Mouse (Mus musculus) heart, embryonic 13.5 days (tissue): ENCODE results near the gene Kif22. TPM values are rescaled to one million over a fixed set of nuclear protein-coding genes. Genes with fewer than 3 reads are reported as not detected.

Source experiments
- ATAC-seq: fragments of 200-750 bp; cut with Nextera tagmentation; 2 replicates; pipeline ENCODE4 v1.8.0; 2017; ENCODE audit warnings: moderate TSS enrichment; ENCODE audit not compliant: insufficient number of reproducible peaks, low FRiP score, low TSS enrichment; ENCODE audit errors: extremely low read depth
- H3K27ac ChIP-seq: fragments of 300-500 bp; sonication (generic); replicated peaks from 2 replicates; pipeline ENCODE4 v1.5.1; 2015; ENCODE audit warnings: moderate library complexity, mild to moderate bottlenecking, inconsistent platforms
- H3K27me3 ChIP-seq: fragments of 300-500 bp; sonication (generic); replicated peaks from 2 replicates; pipeline ENCODE4 v1.6.1; 2015; ENCODE audit warnings: mild to moderate bottlenecking, inconsistent platforms
- H3K36me3 ChIP-seq: fragments of 300-500 bp; sonication (generic); 2 replicates; pipeline ENCODE4 v1.6.1; 2015; ENCODE audit warnings: mild to moderate bottlenecking, inconsistent platforms
- H3K4me1 ChIP-seq: fragments of 300-500 bp; sonication (generic); 2 replicates; pipeline ENCODE4 v1.6.1; 2015; ENCODE audit warnings: inconsistent platforms
- H3K4me2 ChIP-seq: fragments of 300-500 bp; sonication (generic); 2 replicates; pipeline ENCODE4 v1.6.1; 2015; ENCODE audit warnings: inconsistent platforms, mild to moderate bottlenecking, moderate library complexity
- H3K4me3 ChIP-seq: fragments of 300-500 bp; sonication (generic); 2 replicates; pipeline ENCODE4 v1.5.1; 2015; ENCODE audit warnings: moderate library complexity, mild to moderate bottlenecking, inconsistent platforms
- H3K9ac ChIP-seq: fragments of 300-500 bp; sonication (generic); 2 replicates; pipeline ENCODE4 v1.6.1; 2015; ENCODE audit warnings: inconsistent platforms, mild to moderate bottlenecking, moderate library complexity
- H3K9me3 ChIP-seq: fragments of 300-500 bp; sonication (generic); 2 replicates; pipeline ENCODE4 v1.6.1; 2016; ENCODE audit warnings: inconsistent platforms
- WGBS: fragments of 180-500 bp; shearing (Covaris S2); methylation state at CpG from one replicate; pipeline ENCODE4 v1.1.7; 2015; ENCODE audit warnings: mixed read lengths; 5-methylcytosine and 5-hydroxymethylcytosine counted together
- polyA plus RNA-seq: library from polyadenylated mRNA; unstranded; fragments of >200 nt; fragmentation: Nextera tagmentation; extraction: Ambion mirVana; gene quantifications from 2 replicates; pipeline ENCODE4 v1.2.1, GENCODE M21; 2015

Kif22 gene
- polyA plus RNA-seq, 1 experiment from 2014 or later: 72.4 TPM

DNA sequence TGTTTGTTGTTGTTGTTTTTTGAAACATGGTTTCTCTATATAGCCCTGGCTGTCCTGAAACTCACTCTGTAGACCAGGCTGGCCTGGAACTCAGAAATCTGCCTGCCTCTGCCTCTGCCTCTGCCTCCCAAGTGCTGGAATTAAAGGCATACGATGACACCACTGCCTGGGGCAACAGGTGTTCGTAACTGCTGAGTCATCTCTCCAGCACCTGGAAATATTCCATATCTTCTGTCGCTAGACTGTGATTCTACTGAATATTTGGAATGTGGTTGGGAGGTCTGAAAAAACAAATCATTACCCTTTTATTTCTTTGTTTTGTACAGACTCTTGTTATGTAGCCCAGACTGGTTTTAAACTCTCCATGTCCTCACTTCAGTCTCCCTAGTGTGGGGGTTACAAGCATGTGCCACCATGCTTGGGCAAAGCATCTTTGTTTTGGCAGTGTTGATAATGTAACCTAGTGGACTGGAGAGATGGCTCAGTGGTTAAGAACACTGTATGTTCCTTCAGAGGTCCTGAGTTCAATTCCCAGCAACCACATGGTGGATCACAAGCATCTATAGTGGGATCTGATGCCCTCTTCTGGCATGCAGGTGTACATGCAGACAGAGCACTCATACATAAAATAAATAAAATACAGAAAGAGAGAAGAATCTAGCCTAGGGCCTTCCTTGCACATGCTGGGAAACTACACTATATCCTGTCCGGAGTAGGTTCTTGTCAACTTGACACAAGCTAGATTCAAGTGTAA lies 38.0 kb downstream of the Kif22 start:
- ATAC-seq: no peak
- 85% methylated on average over 4 of the region's 4 CpGs for WGBS
- Histone ChIP-seq H3K27me3 (no peaks in the 10 kb centered on the region), H3K36me3 (no peaks in the 10 kb centered on the region), H3K4me3 (no peak overlapping the region), H3K9ac (no peak overlapping the region), H3K4me1 (peaks cover 20% of the 10 kb centered on the region), H3K4me2 (no peak overlapping the region), H3K27ac (no peak overlapping the region), H3K9me3 (no peaks in the 10 kb centered on the region)

GRCm38 (mm10) chr7:127003620-127004019 lies 38.7 kb downstream of the Kif22 start:
- Histone ChIP-seq H3K4me1 (peaks cover 13% of the 10 kb centered on the region), H3K4me3 (no peak overlapping the region), H3K9ac (no peak overlapping the region), H3K9me3 (no peaks in the 10 kb centered on the region), H3K36me3 (no peaks in the 10 kb centered on the region), H3K4me2 (no peak overlapping the region), H3K27me3 (no peaks in the 10 kb centered on the region), H3K27ac (no peak overlapping the region)
- 85% methylated on average over 5 of the region's 5 CpGs for whole genome bisulfite sequencing
- no peak for ATAC-seq

- Histone ChIP-seq H3K27ac (no peak overlapping the region), H3K9me3 (0 out of 2 replicates have a peak, but pooled peaks cover 3% of the 10 kb centered on the region), H3K27me3 (no peaks in the 10 kb centered on the region), H3K36me3 (peaks cover 22% of the 10 kb centered on the region), H3K4me2 (no peak overlapping the region), H3K9ac (no peak overlapping the region), H3K4me3 (no peak overlapping the region), H3K4me1 (no peaks in the 10 kb centered on the region)
- 62% methylated on average over 10 of the region's 10 CpGs for WGBS
- ATAC-seq: no peak
Observed at GRCm38 (mm10) chr7:126999568-126999967, 42.7 kb downstream of the Kif22 start.

DNA sequence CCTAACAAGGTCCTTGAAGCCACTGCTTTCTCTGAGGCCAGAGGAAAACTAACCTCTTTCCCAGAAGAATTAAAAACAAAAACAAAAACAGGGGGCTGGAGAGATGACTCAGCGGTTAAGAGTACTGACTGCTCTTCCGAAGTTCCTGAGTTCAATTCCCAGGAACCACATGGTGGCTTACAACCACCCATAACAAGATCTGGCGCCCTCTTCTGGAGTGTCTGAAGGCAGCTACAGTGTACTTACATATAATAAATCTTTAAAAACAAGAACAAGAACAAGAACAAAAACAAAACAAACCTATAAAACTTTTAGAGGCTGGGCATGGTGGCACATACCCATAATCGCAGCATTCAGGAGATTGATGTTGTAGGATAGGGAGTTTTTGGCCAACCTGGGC lies 45.8 kb downstream of the Kif22 start:
- H3K9ac ChIP-seq: no peak overlapping the region
- 74% methylated on average over 4 of the region's 4 CpGs for WGBS
- H3K4me1 ChIP-seq: no peaks in the 10 kb centered on the region
- 0 out of 2 replicates have a peak, but pooled peaks cover 3% of the 10 kb centered on the region for H3K9me3 ChIP-seq
- no peak overlapping the region for H3K27ac ChIP-seq
- no peak overlapping the region for H3K4me3 ChIP-seq
- no peak for ATAC-seq
- H3K4me2 ChIP-seq: no peak overlapping the region
- H3K27me3 ChIP-seq: no peaks in the 10 kb centered on the region; the same call in 1 of the 2 replicates
- H3K36me3 ChIP-seq: peaks cover 22% of the 10 kb centered on the region

DNA sequence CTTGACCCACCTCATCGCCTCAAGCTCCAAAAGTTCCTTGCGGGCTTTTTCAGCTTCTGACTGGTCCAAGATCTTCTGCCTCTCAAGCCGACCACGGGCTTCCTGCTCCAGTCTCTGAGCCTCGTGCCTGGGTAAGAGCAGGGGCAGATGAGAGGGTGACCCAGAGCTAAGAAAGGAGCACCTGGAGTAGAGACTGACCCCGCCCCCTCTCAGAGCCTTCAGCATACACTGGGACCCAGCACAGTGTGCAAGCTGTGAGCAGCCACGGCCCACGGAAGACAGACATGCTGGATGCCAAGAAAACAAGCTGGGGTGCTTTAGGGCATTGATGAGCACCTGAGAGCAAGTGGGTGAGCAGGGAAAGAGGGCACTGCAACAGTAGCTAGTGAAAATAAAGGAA lies 53.5 kb downstream of the Kif22 start:
- peaks cover 5% of the 10 kb centered on the region; the same call in 1 of the 2 replicates for H3K4me1 ChIP-seq
- no peaks in the 10 kb centered on the region for H3K9me3 ChIP-seq
- H3K4me2 ChIP-seq: no peak overlapping the region
- no peak overlapping the region for H3K4me3 ChIP-seq
- no peaks in the 10 kb centered on the region; the same call in 1 of the 2 replicates for H3K27me3 ChIP-seq
- WGBS: 60% methylated on average over 8 of the region's 8 CpGs
- no peak overlapping the region for H3K9ac ChIP-seq
- H3K36me3 ChIP-seq: 0 out of 2 replicates have a peak, but pooled peaks cover 2% of the 10 kb centered on the region
- H3K27ac ChIP-seq: no peak overlapping the region
- ATAC-seq: no peak

DNA sequence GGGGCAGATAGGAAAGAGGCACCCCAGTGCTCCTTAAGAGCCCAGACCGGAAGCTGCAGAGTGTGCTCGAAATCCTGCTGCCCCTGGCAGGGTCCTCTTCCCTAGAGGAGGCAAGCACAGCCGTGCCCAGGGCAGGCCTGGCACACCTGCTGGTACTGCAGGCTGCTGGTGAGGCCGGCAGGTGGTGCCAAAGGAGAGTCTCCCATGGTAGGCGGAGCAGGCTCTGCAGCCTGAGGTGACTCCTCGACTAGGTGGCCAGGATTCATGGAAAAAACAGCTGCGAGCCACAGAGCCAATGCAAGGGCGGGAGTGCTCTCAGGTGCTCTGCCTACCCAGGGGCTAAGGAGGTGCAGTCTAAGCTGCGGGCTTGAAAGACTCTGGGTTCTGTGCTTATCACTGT lies 56.0 kb downstream of the Kif22 start:
- peaks cover 6% of the 10 kb centered on the region for H3K36me3 ChIP-seq
- H3K27ac ChIP-seq: no peak overlapping the region
- no peak overlapping the region for H3K9ac ChIP-seq
- 38% methylated on average over 9 of the region's 9 CpGs for WGBS
- no peak for ATAC-seq
- H3K4me3 ChIP-seq: no peak overlapping the region
- no peaks in the 10 kb centered on the region for H3K27me3 ChIP-seq
- no peak overlapping the region for H3K4me2 ChIP-seq
- no peaks in the 10 kb centered on the region for H3K9me3 ChIP-seq
- H3K4me1 ChIP-seq: peaks cover 5% of the 10 kb centered on the region; the same call in 1 of the 2 replicates

GRCm38 (mm10) chr7:126984667-126985444 lies 57.4 kb downstream of the Kif22 start:
- Histone ChIP-seq H3K27ac (no peak overlapping the region), H3K27me3 (no peaks in the 10 kb centered on the region), H3K36me3 (peaks cover 20% of the 10 kb centered on the region), H3K4me2 (no peak overlapping the region), H3K9ac (no peak overlapping the region), H3K4me1 (peaks cover 5% of the 10 kb centered on the region; the same call in 1 of the 2 replicates), H3K4me3 (no peak overlapping the region), H3K9me3 (no peaks in the 10 kb centered on the region)
- ATAC-seq: no peak
- WGBS: 33% methylated on average over 10 of the region's 10 CpGs

GRCm38 (mm10) chr7:126983113-126983512 lies 59.2 kb downstream of the Kif22 start:
- Histone ChIP-seq H3K4me3 (no peak overlapping the region), H3K36me3 (peaks cover 38% of the 10 kb centered on the region), H3K27ac (no peak overlapping the region), H3K9ac (no peak overlapping the region), H3K4me2 (no peak overlapping the region), H3K9me3 (no peaks in the 10 kb centered on the region), H3K27me3 (no peaks in the 10 kb centered on the region), H3K4me1 (peaks cover 5% of the 10 kb centered on the region; the same call in 1 of the 2 replicates)
- WGBS: 77% methylated on average over 7 of the region's 7 CpGs
- no peak for ATAC-seq

DNA sequence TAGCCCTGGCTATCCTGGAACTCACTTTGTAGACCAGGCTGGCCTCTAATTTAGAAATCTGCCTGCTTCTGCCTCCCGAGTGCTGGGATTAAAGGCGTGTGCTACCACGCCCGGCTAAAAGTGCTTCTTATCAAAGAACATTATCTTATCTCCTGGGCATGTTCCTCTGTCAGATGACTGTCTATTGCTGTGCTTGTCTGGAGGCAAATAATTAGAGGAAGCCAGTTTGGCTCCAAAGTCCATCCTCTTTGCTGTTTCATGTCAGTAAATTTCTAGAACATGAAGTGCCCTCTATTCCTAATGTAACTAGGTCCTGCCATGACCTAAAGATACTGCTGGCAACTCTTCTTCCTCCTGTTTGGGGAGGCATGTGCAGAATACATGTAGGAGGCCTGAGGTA lies 60.2 kb downstream of the Kif22 start:
- H3K4me1 ChIP-seq: peaks cover 13% of the 10 kb centered on the region
- 62% methylated on average over 4 of the region's 4 CpGs for WGBS
- no peak overlapping the region for H3K4me2 ChIP-seq
- ATAC-seq: no peak
- H3K36me3 ChIP-seq: peaks cover 42% of the 10 kb centered on the region
- no peak overlapping the region for H3K27ac ChIP-seq
- no peak overlapping the region for H3K4me3 ChIP-seq
- H3K27me3 ChIP-seq: no peaks in the 10 kb centered on the region
- no peak overlapping the region for H3K9ac ChIP-seq
- no peaks in the 10 kb centered on the region for H3K9me3 ChIP-seq

GRCm38 (mm10) chr7:126981601-126982000 lies 60.7 kb downstream of the Kif22 start:
- peaks cover 39% of the 10 kb centered on the region for H3K36me3 ChIP-seq
- no peak overlapping the region for H3K27ac ChIP-seq
- WGBS: 86% methylated on average over 2 of the region's 2 CpGs
- no peaks in the 10 kb centered on the region for H3K27me3 ChIP-seq
- no peak overlapping the region for H3K9ac ChIP-seq
- H3K4me2 ChIP-seq: no peak overlapping the region
- ATAC-seq: no peak
- no peak overlapping the region for H3K4me3 ChIP-seq
- H3K4me1 ChIP-seq: peaks cover 16% of the 10 kb centered on the region
- no peaks in the 10 kb centered on the region for H3K9me3 ChIP-seq

DNA sequence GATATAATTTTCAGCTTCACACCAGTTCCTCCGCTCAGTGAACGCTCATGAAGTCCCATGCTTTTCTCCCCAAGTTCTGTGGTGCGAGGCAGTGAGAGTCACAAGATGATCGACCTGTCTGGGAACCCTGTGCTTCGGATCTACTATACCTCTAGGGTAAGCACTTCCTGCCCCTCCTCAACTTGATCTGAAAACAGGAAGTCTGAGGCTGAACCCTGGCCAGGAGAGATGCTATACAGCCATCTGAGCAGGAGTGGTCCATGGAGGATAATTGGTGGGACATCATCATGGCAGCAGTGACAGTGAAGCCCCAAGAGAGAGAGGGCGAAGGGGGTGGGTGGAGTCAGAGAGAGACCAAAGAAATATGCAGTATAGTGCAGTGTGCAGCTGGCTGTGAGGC lies 63.4 kb downstream of the Kif22 start:
- Histone ChIP-seq H3K27ac (no peak overlapping the region), H3K4me3 (no peak overlapping the region), H3K9me3 (no peaks in the 10 kb centered on the region), H3K9ac (no peak overlapping the region), H3K4me2 (no peak overlapping the region), H3K36me3 (peaks cover 39% of the 10 kb centered on the region), H3K4me1 (peaks cover 16% of the 10 kb centered on the region), H3K27me3 (no peaks in the 10 kb centered on the region)
- no peak for ATAC-seq
- 88% methylated on average over 6 of the region's 6 CpGs for WGBS
